Comparison of ENCODE assay signal across 12 mouse cellular contexts in the genomic region with DNA sequence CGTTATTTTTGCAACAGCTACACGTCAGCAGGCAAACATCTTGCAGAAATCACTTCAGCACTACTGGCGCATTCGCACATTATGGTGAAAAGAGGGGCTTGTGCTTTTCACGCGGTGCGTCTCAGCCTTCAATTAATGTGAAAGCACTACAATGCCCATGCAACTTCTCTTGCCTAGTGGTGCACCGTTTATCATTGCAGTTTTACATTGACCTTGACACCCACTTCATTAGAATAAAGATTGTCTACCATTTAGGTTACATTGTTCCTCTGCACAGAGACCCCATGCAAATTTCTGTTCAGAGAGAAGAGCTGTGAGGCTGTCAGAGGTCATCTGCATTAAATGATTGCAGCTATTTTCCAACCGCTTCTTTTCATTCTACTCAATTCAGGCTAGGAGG.
A peak's percentile ranks its signal among the peaks of the same experiment; 100 is the strongest.
DNase-seq lines count a peak whose midpoint lies in the region; ATAC-seq lines count a peak whose summit lies in the region.
"Had no signal": no experiment of that assay in that cellular context is flagged by ENCODE, and none has a peak within 500 bp of the region (broad histone marks: within the 10 kb centered on the region; RNA-seq: fewer than 3 reads in every experiment).

No protein-coding gene starts in this region.

- DNase-seq in midbrain, embryonic 10.5 days (ENCODE audit: low spot score): peak; percentile 34
- DNase-seq in forebrain, embryonic 14.5 days (ENCODE audit: low spot score): peak; percentile 77
- no peak for DNase-seq in heart, adult 9 months (ENCODE audit: low spot score in 2 of 2)
- DNase-seq in liver, embryonic 11.5 days (ENCODE audit: low spot score): no peak
- no peak for DNase-seq in heart, adult 8-10 months (ENCODE audit: low spot score)
- DNase-seq: adrenal gland, adult 8-10 months; heart, postnatal 10 days; kidney, adult 9 months; right cerebral cortex, postnatal 14 days had no signal

- peak overlapping the region; percentile 20; the same call in 1 of the 2 replicates for H3K4me3 ChIP-seq in midbrain, embryonic 10.5 days
- no peak overlapping the region for H3K4me3 ChIP-seq in midbrain, embryonic 15.5 days
- no peak overlapping the region for H3K4me3 ChIP-seq in forebrain, embryonic 14.5 days (ENCODE audit: low read depth, low read length)
- no peak overlapping the region for H3K4me3 ChIP-seq in limb, embryonic 13.5 days
- no peak overlapping the region for H3K4me3 ChIP-seq in liver, embryonic 11.5 days (ENCODE audit: low read depth, low read length)
- no peak overlapping the region for H3K4me3 ChIP-seq in liver, embryonic 12.5 days

- H3K27ac ChIP-seq in midbrain, embryonic 10.5 days (replicated peaks): peak overlapping the region; percentile 88
- no peak overlapping the region for H3K27ac ChIP-seq in midbrain, embryonic 15.5 days
- peak overlapping the region; percentile 46; the same call in 1 of the 2 replicates for H3K27ac ChIP-seq in forebrain, embryonic 14.5 days (ENCODE audit: low read depth, low read length)
- H3K27ac ChIP-seq in limb, embryonic 13.5 days: no peak overlapping the region
- H3K27ac ChIP-seq in liver, embryonic 11.5 days (ENCODE audit: low read depth, low read length): no peak overlapping the region
- H3K27ac ChIP-seq in liver, embryonic 12.5 days: no peak overlapping the region

- H3K27me3 ChIP-seq in midbrain, embryonic 10.5 days (ENCODE audit: low read depth, poor library complexity, severe bottlenecking): no peaks in the 10 kb centered on the region
- no peaks in the 10 kb centered on the region for H3K27me3 ChIP-seq in midbrain, embryonic 15.5 days (replicated peaks)
- H3K27me3 ChIP-seq in forebrain, embryonic 14.5 days (replicated peaks; ENCODE audit: control insufficient read depth, insufficient read depth, low read length): no peaks in the 10 kb centered on the region
- no peaks in the 10 kb centered on the region for H3K27me3 ChIP-seq in limb, embryonic 13.5 days
- no peaks in the 10 kb centered on the region for H3K27me3 ChIP-seq in liver, embryonic 11.5 days (replicated peaks; ENCODE audit: control insufficient read depth, insufficient read depth, low read length)
- H3K27me3 ChIP-seq in liver, embryonic 12.5 days (replicated peaks): no peaks in the 10 kb centered on the region

- no peak overlapping the region for H3K9ac ChIP-seq in midbrain, embryonic 15.5 days
- no peak overlapping the region for H3K9ac ChIP-seq in forebrain, embryonic 14.5 days (ENCODE audit: low read length)
- no peak overlapping the region for H3K9ac ChIP-seq in limb, embryonic 13.5 days
- H3K9ac ChIP-seq in liver, embryonic 11.5 days (ENCODE audit: low read depth, low read length): no peak overlapping the region
- H3K9ac ChIP-seq in liver, embryonic 12.5 days: no peak overlapping the region

- no peak for ATAC-seq in midbrain, embryonic 15.5 days (replicated peaks)
- peak; percentile 57; the same call in 1 of the 2 replicates for ATAC-seq in forebrain, embryonic 14.5 days
- no peak for ATAC-seq in limb, embryonic 13.5 days (ENCODE audit: low FRiP score, low read depth)
- ATAC-seq in liver, embryonic 11.5 days (replicated peaks; ENCODE audit: low FRiP score): no peak
- no peak for ATAC-seq in liver, embryonic 12.5 days

- no peak overlapping the region for H3K4me2 ChIP-seq in midbrain, embryonic 15.5 days
- H3K4me2 ChIP-seq in forebrain, embryonic 14.5 days (ENCODE audit: low read length): peak overlapping the region; percentile 31; the same call in 1 of the 2 replicates
- peak overlapping the region; percentile 37 for H3K4me2 ChIP-seq in limb, embryonic 13.5 days (replicated peaks)
- no peak overlapping the region for H3K4me2 ChIP-seq in liver, embryonic 11.5 days
- no peak overlapping the region for H3K4me2 ChIP-seq in liver, embryonic 12.5 days

- peaks cover 94% of the 10 kb centered on the region for H3K4me1 ChIP-seq in midbrain, embryonic 10.5 days
- H3K4me1 ChIP-seq in midbrain, embryonic 15.5 days: peaks cover 48% of the 10 kb centered on the region
- peaks cover 53% of the 10 kb centered on the region for H3K4me1 ChIP-seq in forebrain, embryonic 14.5 days (ENCODE audit: control insufficient read depth, insufficient read depth, low read length)
- peaks cover 26% of the 10 kb centered on the region for H3K4me1 ChIP-seq in limb, embryonic 13.5 days
- H3K4me1 ChIP-seq in liver, embryonic 11.5 days (replicated peaks; ENCODE audit: control insufficient read depth, insufficient read depth, low read length): no peaks in the 10 kb centered on the region
- no peaks in the 10 kb centered on the region for H3K4me1 ChIP-seq in liver, embryonic 12.5 days

- H3K9me3 ChIP-seq in midbrain, embryonic 10.5 days (replicated peaks): no peaks in the 10 kb centered on the region
- H3K9me3 ChIP-seq in midbrain, embryonic 15.5 days: no peaks in the 10 kb centered on the region
- no peaks in the 10 kb centered on the region for H3K9me3 ChIP-seq in forebrain, embryonic 14.5 days (replicated peaks; ENCODE audit: control insufficient read depth, low read length)
- no peaks in the 10 kb centered on the region for H3K9me3 ChIP-seq in limb, embryonic 13.5 days
- no peaks in the 10 kb centered on the region for H3K9me3 ChIP-seq in liver, embryonic 11.5 days (ENCODE audit: control insufficient read depth, low read length)
- no peaks in the 10 kb centered on the region for H3K9me3 ChIP-seq in liver, embryonic 12.5 days (replicated peaks)

- no peaks in the 10 kb centered on the region for H3K36me3 ChIP-seq in midbrain, embryonic 10.5 days
- H3K36me3 ChIP-seq in midbrain, embryonic 15.5 days (replicated peaks): no peaks in the 10 kb centered on the region
- no peaks in the 10 kb centered on the region for H3K36me3 ChIP-seq in forebrain, embryonic 14.5 days (ENCODE audit: control insufficient read depth, insufficient read depth, low read length)
- H3K36me3 ChIP-seq in limb, embryonic 13.5 days: no peaks in the 10 kb centered on the region
- H3K36me3 ChIP-seq in liver, embryonic 11.5 days (ENCODE audit: control insufficient read depth, insufficient read depth, low read length): no peaks in the 10 kb centered on the region
- no peaks in the 10 kb centered on the region for H3K36me3 ChIP-seq in liver, embryonic 12.5 days

- WGBS in midbrain, embryonic 10.5 days: 25% methylated on average over 9 of the region's 9 CpGs
- WGBS in midbrain, embryonic 15.5 days: 12% methylated on average over 9 of the region's 9 CpGs
- WGBS in forebrain, embryonic 14.5 days: 4% methylated on average over 9 of the region's 9 CpGs
- WGBS in limb, embryonic 13.5 days: 22% methylated on average over 9 of the region's 9 CpGs
- WGBS in liver, embryonic 11.5 days: 77% methylated on average over 9 of the region's 9 CpGs
- 64% methylated on average over 9 of the region's 9 CpGs for WGBS in liver, embryonic 12.5 days (ENCODE audit: insufficient replicate concordance)

Comparison
In these comparisons a context has a peak if more than half of its experiments do, and no peak if none do; other contexts are left out.
1. H3K27ac ChIP-seq: peak in midbrain, embryonic 10.5 days (single experiment) and forebrain, embryonic 14.5 days (single experiment); none in midbrain, embryonic 15.5 days (single experiment), limb, embryonic 13.5 days (single experiment), liver, embryonic 11.5 days (single experiment) and liver, embryonic 12.5 days (single experiment).
2. DNase-seq: peak in midbrain, embryonic 10.5 days (single experiment) and forebrain, embryonic 14.5 days (single experiment); none in heart, adult 9 months (0 of 2), liver, embryonic 11.5 days (single experiment) and heart, adult 8-10 months (single experiment).
3. H3K4me2 ChIP-seq: peak in forebrain, embryonic 14.5 days (single experiment) and limb, embryonic 13.5 days (single experiment); none in midbrain, embryonic 15.5 days (single experiment), liver, embryonic 11.5 days (single experiment) and liver, embryonic 12.5 days (single experiment).